Mouse (Mus musculus) myocyte (in vitro differentiated cells): ENCODE data around the gene Mybph. TPM values are rescaled to one million over a fixed set of nuclear protein-coding genes. Genes with fewer than 3 reads are reported as not detected.
A peak's percentile ranks its signal among the peaks of the same experiment; 100 is the strongest.

Experiments
- H3K27me3 ChIP-seq: one replicate; pipeline ENCODE4 v1.6.1; 2011; ENCODE audit not compliant: control insufficient read depth, insufficient read depth, insufficient read length
- H3K36me3 ChIP-seq: one replicate; pipeline ENCODE4 v1.6.1; 2011; ENCODE audit not compliant: control insufficient read depth, insufficient read depth
- H3K4me2 ChIP-seq: one replicate; pipeline ENCODE4 v1.6.1; 2011; ENCODE audit warnings: low read depth, control low read depth
- H3K4me3 ChIP-seq: one replicate; pipeline ENCODE4 v1.5.1; 2011; ENCODE audit warnings: mild to moderate bottlenecking, control low read depth, moderate library complexity
- H3K79me2 ChIP-seq: one replicate; pipeline ENCODE4 v1.6.1; 2011; ENCODE audit not compliant: control insufficient read depth, insufficient read depth
- H3ac ChIP-seq: one replicate; pipeline ENCODE4 v1.6.1; 2011; ENCODE audit not compliant: control insufficient read depth, insufficient read length
- CEBPB ChIP-seq: IDR thresholded peaks from 2 replicates; pipeline ENCODE4 v1.6.1; 2011; ENCODE audit warnings: mild to moderate bottlenecking, moderate library complexity; ENCODE audit not compliant: poor library complexity, insufficient read depth, severe bottlenecking
- E2F4 ChIP-seq: IDR thresholded peaks from one replicate; pipeline ENCODE4 v1.6.1; 2011; ENCODE audit warnings: mild to moderate bottlenecking, control low read depth, moderate library complexity; ENCODE audit not compliant: insufficient read depth
- MAX ChIP-seq: IDR thresholded peaks from one replicate; pipeline ENCODE4 v1.6.1; 2011; ENCODE audit warnings: low read depth, mild to moderate bottlenecking, control low read depth
- MYOD1 ChIP-seq, 3 experiments: IDR thresholded peaks; one replicate each; pipeline ENCODE4 v1.6.1; 2011; ENCODE audit warnings: control low read depth in 2 of 3, low read depth in 2 of 3, mild to moderate bottlenecking in 2 of 3, moderate library complexity in 1 of 3; ENCODE audit not compliant: insufficient read length in 2 of 3, control insufficient read depth in 1 of 3
- MYOG ChIP-seq, 3 experiments: IDR thresholded peaks; one replicate each; pipeline ENCODE4 v1.6.1; 2011; ENCODE audit warnings: control low read depth in 2 of 3, low read depth in 2 of 3, mild to moderate bottlenecking in 2 of 3; ENCODE audit not compliant: insufficient read length in 2 of 3, control insufficient read depth in 1 of 3, insufficient read depth in 1 of 3
- POLR2A ChIP-seq: IDR thresholded peaks from one replicate; pipeline ENCODE4 v1.6.1; 2011; ENCODE audit warnings: low read depth, mild to moderate bottlenecking, control low read depth, moderate library complexity; ENCODE audit not compliant: insufficient read length
- POLR2AphosphoS2 ChIP-seq: IDR thresholded peaks from one replicate; pipeline ENCODE4 v1.6.1; 2011; ENCODE audit warnings: low read depth, control low read depth; ENCODE audit not compliant: insufficient read length
- REST ChIP-seq: IDR thresholded peaks from one replicate; pipeline ENCODE4 v1.6.1; 2011; ENCODE audit warnings: mild to moderate bottlenecking, control low read depth, moderate library complexity; ENCODE audit not compliant: insufficient read depth, insufficient read length
- SRF ChIP-seq: IDR thresholded peaks from one replicate; pipeline ENCODE4 v1.6.1; 2011; ENCODE audit warnings: low read depth; ENCODE audit not compliant: control insufficient read depth, insufficient read length
- TCF12 ChIP-seq: IDR thresholded peaks from one replicate; pipeline ENCODE4 v1.6.1; 2011; ENCODE audit warnings: mild to moderate bottlenecking, control low read depth; ENCODE audit not compliant: poor library complexity, insufficient read depth, severe bottlenecking
- TCF3 ChIP-seq: IDR thresholded peaks from one replicate; pipeline ENCODE4 v1.6.1; 2011; ENCODE audit warnings: low read depth, control low read depth; ENCODE audit not compliant: insufficient read length
- USF1 ChIP-seq: IDR thresholded peaks from one replicate; pipeline ENCODE4 v1.6.1; 2011; ENCODE audit warnings: low read depth, mild to moderate bottlenecking, control low read depth, moderate library complexity
- polyA plus RNA-seq: library from polyadenylated mRNA; unstranded; fragments of >200 nt; fragmentation: generic; extraction: Trizol; gene quantifications from one replicate; pipeline ENCODE4 v1.2.1, GENCODE M21; 2012; ENCODE audit warnings: missing spikeins

Gene Mybph
- polyA plus RNA-seq, 1 experiment, result 1,516 TPM

GRCm38 (mm10) chr1:134200998-134201686 is 7.9 kb downstream of the Mybph start:
- peaks cover 9% of the 10 kb centered on the region for H3K36me3 ChIP-seq
- no peak overlapping the region for H3K4me3 ChIP-seq
- H3ac ChIP-seq, result no peak overlapping the region
- no peaks in the 10 kb centered on the region for H3K27me3 ChIP-seq
- H3K4me2 ChIP-seq, result peak overlapping the region; percentile 60
- no peaks in the 10 kb centered on the region for H3K79me2 ChIP-seq
- TF ChIP-seq TCF3 (no peak), MYOG (IDR thresholded peaks at IDR 0.05; ENCODE audit: control insufficient read depth in 1 of 3, insufficient read depth in 1 of 3, insufficient read length in 2 of 3, low read depth in 2 of 3) (no peak), MYOD1 (IDR thresholded peaks at IDR 0.05; ENCODE audit: control insufficient read depth in 1 of 3, insufficient read length in 2 of 3, low read depth in 2 of 3) (no peak), USF1 (no peak), CEBPB (no peak), POLR2AphosphoS2 (peak; percentile 65), SRF (no peak), E2F4 (no peak), POLR2A (peak; percentile 10), REST (no peak), TCF12 (no peak), MAX (no peak)

DNA sequence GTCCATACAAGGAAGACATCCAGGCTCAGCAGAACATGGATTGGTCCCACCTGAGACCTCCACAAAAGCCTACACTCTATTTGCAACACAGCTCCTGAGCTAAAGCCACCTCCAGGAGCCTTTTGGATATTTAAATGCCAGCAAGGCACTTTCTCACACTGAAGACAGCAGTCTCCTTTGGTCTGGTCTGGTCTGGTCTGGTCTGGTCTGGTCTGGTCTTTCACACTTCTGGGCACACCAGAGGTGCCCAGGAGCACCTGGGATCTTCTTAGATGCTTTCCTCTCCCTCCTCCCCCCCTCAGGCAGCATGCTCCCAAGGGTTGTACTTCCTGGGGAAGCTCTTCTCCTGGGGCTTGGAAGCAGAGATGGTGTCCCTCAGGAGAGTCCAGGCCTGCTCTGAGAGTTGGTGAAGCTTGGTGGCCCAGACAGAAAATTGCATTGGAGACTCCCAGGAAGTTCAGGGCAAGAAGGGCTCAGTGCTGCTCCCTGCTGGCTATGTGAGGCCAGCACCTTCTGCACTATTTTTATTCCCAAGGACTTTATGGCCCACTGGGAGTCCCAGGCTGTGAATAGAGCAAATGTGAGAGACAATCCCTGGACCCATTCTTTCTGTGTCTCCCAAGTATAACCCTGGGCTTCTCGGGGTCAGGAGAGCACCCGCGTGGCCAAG is 8.6 kb downstream of the Mybph start:
- H3K36me3 ChIP-seq, result peaks cover 9% of the 10 kb centered on the region
- TF ChIP-seq E2F4 (no peak), MYOD1 (IDR thresholded peaks at IDR 0.05; ENCODE audit: control insufficient read depth in 1 of 3, insufficient read length in 2 of 3, low read depth in 2 of 3) (no peak), USF1 (no peak), CEBPB (no peak), POLR2AphosphoS2 (peak; percentile 74), MYOG (IDR thresholded peaks at IDR 0.05; ENCODE audit: control insufficient read depth in 1 of 3, insufficient read depth in 1 of 3, insufficient read length in 2 of 3, low read depth in 2 of 3) (no peak), TCF12 (no peak), SRF (no peak), POLR2A (peak; percentile 28)
- no peak overlapping the region for H3ac ChIP-seq
- H3K4me2 ChIP-seq, result no peak overlapping the region
- H3K4me3 ChIP-seq, result no peak overlapping the region
- H3K79me2 ChIP-seq, result no peaks in the 10 kb centered on the region
- no peaks in the 10 kb centered on the region for H3K27me3 ChIP-seq

DNA sequence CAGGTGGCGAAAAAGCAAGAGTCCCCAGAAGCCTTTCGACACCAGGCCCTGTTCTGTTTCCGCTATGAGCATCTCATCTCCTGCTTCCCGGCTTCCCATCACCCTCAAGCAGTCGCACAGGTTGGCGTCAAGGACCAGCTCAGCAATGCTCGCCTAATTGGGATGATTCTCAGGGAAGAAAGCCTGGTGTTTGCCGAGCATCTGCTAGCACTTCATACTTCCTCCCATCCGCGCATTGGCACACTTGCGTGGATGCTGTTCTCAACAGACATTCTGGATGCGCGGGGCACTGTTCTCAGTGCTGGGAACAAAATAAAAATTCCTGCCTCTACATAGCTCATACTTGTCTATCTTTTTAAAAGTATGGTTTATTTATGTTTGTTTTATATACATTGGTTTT is 11.0 kb downstream of the Mybph start:
- no peaks in the 10 kb centered on the region for H3K27me3 ChIP-seq
- H3K4me2 ChIP-seq, result no peak overlapping the region
- peaks cover 9% of the 10 kb centered on the region for H3K36me3 ChIP-seq
- no peak overlapping the region for H3K4me3 ChIP-seq
- no peak overlapping the region for H3ac ChIP-seq
- no peaks in the 10 kb centered on the region for H3K79me2 ChIP-seq
- TF ChIP-seq REST (no peak), POLR2A (peak; percentile 5), SRF (no peak), TCF3 (no peak), POLR2AphosphoS2 (peak; percentile 46)

DNA sequence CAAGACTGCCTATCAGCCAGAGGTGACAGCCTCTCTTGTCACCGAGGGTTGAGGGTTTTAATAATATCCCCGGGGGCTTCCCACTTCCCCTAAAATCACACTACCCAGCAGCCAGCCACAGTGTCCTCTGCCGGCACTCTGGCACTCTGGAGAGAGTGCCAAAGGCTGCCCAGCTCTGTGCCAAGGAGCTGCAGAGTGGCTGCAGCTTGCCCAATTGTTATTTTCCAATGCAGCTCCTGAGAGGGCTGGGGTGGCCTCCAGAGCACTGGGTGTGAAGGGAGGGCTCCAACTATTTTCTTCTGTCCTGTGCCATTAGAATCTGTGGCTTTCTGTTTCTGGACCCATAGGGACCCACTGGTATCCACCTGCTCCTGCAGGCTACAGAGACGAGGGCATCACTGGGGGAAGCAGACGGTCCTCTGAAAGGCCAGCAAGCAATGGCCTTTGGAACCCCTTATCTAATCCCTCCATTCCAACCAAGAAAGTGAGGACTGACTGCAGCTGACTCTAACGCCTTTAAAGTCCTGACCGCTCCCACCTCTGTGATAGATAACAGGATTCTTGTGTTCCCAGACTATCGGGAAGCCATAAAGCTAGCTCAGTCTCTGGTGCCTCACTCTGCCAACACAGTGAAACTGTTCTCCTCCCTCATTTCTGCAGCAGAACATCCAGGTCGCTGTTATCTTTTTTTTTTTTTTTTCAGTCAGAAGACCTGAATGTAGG is 12.2 kb downstream of the Mybph start:
- Histone ChIP-seq H3K27me3 (peaks cover under 1% of the 10 kb centered on the region), H3K79me2 (no peaks in the 10 kb centered on the region), H3K4me3 (no peak overlapping the region), H3ac (no peak overlapping the region), H3K36me3 (peaks cover 2% of the 10 kb centered on the region), H3K4me2 (no peak overlapping the region)
- TF ChIP-seq TCF12 (no peak), MYOG (IDR thresholded peaks at IDR 0.05; ENCODE audit: control insufficient read depth in 1 of 3, insufficient read depth in 1 of 3, insufficient read length in 2 of 3, low read depth in 2 of 3) (peak in 1 of 3 experiments; percentile 1)
